Mouse (Mus musculus) megakaryocyte, embryonic 14.5 days (primary cell): ENCODE measurements around the gene Ptrh2.

Source experiments
- FLI1 ChIP-seq: IDR thresholded peaks from 2 replicates; pipeline ENCODE4 v1.6.1; 2012; ENCODE audit warnings: low read length, inconsistent platforms, mixed read lengths
- GATA1 ChIP-seq: IDR thresholded peaks from 3 replicates; pipeline ENCODE4 v1.6.1; 2012; ENCODE audit warnings: mixed read lengths, low read length, inconsistent platforms, borderline replicate concordance

GRCm38 (mm10) chr11:86724004-86724403 is 40.2 kb downstream of the Ptrh2 start:
- TF ChIP-seq GATA1, result no peak
- TF ChIP-seq FLI1, result no peak
